Mouse (Mus musculus) ovary, postnatal 14 days (tissue): Measurements from ENCODE around the gene Zranb2.

Experiments
- DNase-seq: peaks from one replicate; pipeline ENCODE4 v3.0.0; 2022; ENCODE audit warnings: low spot score

Zranb2 gene

DNA sequence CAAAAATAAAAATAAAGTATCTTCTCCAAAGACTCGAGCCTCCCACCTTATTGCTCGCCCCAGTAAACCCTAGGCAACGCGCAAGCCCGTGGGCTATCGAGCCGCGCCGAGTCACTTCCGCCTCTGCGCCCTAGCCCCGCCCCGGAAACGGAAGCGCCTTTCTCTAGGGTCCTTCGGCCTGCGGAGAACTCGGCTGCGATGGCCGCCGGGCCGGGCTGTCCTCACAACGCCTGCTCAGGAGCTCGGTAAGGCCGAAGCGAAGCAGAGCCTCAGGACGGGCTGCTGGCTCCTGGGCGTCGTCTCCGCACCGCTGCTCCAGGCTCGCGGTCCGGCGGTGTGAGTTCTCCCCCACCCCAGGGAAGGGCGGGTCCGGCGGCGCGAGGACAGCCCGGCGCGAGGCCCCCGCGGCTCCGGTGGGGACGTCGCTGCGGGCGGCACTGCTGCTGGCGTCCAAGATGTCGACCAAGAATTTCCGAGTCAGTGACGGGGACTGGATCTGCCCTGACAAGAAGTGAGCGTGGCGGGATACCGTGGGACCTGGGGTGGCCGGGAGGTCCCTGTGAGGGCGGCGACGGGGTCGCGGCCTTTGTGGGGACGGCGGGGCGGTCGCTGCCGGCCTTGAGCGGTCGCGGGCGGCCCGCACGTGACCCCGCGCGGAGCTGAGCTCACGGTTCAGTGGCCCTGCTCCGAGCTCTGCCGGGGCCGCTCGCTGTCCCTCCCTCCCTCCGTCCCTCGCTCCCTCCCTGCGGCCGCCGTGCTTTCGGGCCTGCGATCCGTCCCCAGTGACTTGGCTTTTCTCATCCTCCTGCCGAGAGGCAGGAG is at the start of gene Zranb2:
Gene Zranb2, plus strand, starts transcription at position 197 of the 822 bp plus-strand sequence.
- DNase-seq = peak; percentile 88

DNA sequence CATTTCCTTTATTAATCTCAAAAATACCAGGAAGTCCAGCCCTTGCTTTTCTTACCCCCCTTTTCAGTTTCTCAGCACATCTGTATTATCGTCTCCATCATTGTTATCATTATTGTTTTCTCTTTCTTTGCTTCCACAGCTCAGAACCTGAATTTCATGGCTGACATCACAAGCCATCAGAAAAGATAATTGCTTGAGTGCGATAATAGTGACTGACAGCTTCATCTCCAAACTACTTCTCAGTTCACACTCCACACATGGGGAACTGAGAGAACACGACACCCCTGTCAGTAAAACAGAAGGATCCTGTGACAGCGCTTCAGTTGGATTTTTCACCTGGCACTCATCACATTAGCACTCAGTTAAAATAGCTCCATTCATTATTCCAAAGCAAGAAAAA is 41.9 kb upstream of the Zranb2 start:
- DNase-seq = no peak

GRCm38 (mm10) chr3:157502216-157502615 is 31.7 kb upstream of the Zranb2 start:
- no peak for DNase-seq

DNA sequence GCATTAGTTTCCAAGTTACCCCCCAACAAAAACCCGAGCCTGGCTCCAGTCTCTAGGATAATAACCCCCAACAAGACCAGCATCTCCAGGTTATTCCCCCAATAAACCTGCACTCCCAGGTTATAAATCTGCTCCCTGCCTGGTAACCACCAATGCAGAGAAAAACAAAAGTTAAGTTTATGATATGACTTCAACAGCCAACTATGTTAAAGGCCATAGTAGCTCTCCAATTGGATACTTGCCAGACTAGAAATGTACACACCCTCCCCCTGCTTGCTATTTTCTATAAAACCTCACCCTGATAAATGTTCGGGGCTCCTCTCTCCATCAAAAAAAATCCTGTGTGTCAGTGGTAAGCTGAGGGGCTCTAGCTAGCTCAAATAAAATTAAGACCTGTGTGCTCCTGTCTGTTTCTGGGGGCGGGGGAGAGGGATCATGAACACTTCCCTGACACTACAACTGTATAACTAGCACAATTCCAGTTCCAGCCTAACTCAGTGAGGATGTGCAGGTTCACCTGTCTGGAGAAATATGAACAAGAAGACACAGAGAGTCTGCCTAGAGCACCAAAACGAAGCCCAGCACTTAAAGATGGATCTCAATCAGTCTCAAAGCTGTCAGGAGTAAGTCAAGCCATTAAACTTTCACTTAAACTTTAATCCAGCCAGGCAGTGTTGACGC is 19.7 kb upstream of the Zranb2 start:
- DNase-seq = no peak

- no peak for DNase-seq
Observed at GRCm38 (mm10) chr3:157516471-157516870, 17.5 kb upstream of the Zranb2 start.

DNA sequence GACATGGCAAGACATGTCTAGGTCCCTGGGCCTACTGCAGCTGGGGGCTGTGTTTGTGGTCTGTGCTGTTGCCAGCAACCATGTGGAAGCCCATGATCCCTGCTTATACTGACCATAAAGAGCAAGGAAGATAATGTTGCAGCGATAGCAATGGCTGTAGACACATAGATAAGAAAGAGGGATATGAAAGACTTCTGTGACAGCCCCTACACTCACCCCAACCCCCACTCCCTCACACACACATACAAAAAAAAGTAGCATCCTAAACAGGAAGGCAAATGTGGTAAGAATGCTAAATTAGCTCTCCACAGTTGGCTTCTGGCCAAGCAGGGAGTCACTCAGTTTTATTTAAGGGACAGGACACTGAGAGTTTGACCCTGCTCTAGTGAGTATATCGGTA is 16.0 kb upstream of the Zranb2 start:
- DNase-seq = no peak

DNA sequence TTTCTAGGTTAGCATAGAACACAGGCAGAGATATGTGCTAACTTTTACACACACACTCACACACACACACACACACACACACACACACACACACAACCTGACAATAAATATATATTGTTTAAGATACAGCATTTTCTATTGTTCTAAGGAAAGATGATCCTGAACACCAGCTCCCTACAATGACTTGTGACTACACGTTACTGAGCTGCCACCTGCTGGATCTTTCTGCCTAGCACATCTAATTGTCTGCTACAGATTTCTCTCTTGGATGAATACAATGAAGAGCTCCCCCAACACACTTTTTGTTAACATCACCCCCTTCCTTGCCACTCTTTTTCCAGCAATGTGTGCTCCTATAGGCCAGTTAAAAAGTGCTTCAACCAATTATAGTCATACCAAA is 13.5 kb upstream of the Zranb2 start:
- DNase-seq = peak; percentile 11

- no peak for DNase-seq
Observed at GRCm38 (mm10) chr3:157523834-157524233, 10.1 kb upstream of the Zranb2 start.

DNA sequence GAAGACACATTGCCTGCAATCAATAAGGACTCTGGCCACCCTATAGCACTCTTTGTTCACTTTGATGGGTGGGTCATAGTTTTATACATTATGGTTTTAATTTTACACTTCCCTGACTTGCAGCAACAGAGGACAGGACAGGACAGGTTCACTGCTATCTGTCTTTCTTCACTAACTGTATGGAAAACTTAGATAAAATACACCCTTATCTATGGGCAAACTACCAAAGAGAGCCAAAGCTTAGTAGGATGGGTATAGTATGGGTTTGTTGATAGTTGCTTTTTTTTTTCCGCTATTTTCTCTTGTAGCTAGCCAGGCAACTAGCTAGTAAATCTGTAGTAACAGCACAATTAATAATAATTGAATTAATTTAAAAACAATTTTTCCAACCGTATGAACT is 2.4 kb upstream of the Zranb2 start:
- DNase-seq = no peak

DNA sequence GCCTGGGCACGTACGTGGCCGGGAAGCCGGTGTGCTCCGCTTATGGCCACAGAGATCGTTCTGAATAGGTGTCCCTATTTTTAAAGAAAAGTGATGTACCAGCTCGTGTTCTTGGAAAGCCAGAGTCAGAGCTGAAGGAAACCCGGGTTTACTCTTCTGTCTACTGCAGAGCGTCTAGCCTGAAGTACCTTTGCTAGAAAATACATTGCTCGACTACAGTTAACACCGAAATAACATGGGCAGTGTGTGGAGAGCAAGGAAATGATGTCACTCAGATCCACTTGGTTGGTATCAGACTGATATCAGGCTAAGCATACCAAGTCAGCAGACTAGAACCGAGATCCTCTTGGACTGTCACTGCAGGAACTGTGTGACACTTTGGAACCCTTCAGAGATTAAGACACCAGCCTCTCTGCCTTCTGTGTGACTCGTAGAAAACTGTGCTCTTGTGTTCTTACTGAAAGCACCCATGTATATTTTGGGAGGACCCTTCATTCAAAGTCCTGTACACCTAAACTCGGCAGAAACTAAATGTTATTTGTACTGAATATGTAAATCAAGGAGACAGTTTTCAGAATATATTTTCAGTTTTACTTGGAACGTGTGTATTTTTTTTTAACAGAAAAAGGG is 941 bp downstream of the Zranb2 start:
- DNase-seq = no peak

GRCm38 (mm10) chr3:157549323-157549722 is 15.4 kb downstream of the Zranb2 start:
- no peak for DNase-seq

- no peak for DNase-seq
Observed at GRCm38 (mm10) chr3:157549758-157550600, 16.0 kb downstream of the Zranb2 start.

- peak; percentile 23 for DNase-seq
Observed at GRCm38 (mm10) chr3:157565196-157565595, 31.2 kb downstream of the Zranb2 start.

DNA sequence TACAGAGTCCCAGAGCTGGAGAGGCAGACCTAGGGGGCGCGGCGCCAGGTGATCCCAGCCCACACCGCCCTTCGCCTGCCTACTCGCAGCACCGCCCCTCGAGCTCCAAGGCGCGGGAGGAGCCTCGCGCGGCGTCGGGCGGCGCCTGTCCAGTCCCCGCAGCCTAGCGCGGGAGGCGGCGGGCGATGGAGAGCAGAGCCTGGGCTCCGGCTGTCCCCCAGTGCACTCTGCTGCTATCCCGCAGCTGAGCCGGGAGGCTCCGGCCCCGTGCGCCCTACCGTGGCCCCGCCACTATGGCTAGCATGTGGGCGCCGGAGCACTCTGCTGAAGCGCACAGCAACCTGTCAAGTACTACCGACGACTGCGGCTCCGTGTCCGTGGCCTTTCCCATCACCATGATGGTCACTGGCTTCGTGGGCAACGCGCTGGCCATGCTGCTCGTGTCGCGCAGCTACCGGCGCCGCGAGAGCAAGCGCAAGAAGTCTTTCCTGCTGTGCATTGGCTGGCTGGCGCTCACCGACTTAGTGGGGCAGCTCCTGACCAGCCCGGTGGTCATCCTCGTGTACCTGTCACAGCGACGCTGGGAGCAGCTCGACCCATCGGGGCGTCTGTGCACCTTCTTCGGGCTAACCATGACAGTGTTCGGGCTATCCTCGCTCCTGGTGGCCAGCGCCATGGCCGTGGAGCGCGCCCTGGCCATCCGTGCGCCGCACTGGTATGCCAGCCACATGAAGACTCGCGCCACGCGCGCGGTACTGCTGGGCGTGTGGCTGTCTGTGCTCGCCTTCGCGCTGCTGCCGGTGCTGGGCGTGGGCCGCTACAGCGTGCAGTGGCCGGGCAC is 33.0 kb downstream of the Zranb2 start, which contains the start of gene Ptger3:
Gene Ptger3, plus strand, starts transcription at position 168 of the 841 bp plus-strand sequence.
- DNase-seq = peak; percentile 23

- DNase-seq = no peak
Observed at GRCm38 (mm10) chr3:157567566-157568132, 33.7 kb downstream of the Zranb2 start.

DNA sequence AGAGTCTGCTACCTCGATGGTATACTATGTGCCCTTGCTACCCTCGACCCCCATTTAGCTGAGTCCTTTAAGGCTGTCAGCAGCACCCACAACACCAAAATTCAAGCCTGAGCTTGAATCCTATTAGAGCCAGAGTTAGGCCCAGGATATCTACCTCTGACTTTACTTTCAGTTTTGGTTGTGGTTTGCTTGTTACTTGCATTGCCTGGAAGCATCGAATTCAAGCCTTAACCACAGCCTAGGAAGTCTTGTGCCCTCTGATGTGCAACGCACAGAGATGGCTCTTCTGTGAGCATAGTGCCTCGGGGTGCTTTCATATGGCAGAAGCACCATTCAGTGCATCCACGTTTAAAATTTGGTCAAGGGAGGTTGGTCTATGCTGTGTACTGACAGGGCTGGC is 38.1 kb downstream of the Zranb2 start:
- no peak for DNase-seq

- DNase-seq = no peak
Observed at GRCm38 (mm10) chr3:157575441-157576342, 41.7 kb downstream of the Zranb2 start.

DNA sequence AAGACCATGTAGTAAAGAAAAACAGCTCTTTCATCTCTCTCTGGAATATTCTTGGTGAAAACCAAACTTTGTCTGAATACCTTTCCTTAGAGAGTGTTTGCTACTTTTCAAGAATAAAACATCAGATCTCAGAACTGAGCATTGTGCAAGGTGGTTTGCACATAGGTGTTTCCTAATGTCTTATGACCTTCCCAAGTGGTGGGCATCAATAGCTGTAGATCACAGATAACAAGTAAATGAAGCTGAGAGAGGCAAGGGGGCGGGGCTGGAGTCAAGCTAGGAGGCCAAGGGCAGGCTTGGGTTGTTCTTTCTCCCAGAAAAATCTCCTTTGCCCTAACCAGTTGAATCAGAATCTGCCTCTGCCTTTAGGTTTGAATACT is 42.4 kb downstream of the Zranb2 start:
- DNase-seq = no peak

DNA sequence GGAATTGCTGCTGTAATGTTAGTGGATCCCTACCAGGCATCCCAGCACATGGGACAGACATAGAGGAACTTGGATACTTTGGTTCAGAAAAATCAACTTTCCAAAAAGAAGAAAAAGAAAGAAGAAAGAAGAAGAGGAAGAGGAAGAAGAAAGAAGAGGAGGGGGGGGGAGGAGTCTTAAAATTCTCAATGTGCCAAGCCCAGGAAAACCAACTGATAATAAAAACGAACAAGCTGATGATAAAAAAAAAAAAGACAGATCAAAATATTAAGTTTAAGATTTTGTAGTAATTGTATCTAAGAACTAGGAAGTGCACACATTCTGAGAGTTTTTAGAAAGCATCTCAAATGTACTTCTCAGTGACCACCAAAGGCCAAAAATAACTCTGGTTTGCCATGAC is 42.9 kb downstream of the Zranb2 start:
- no peak for DNase-seq
